Mouse (Mus musculus): ENCODE measurements around the gene Dok3. TPM values are rescaled to one million over a fixed set of nuclear protein-coding genes. Genes with fewer than 3 reads are reported as not detected.

Gene Dok3
- polyA plus RNA-seq, 1 experiment from 2014 or later: 3.6 TPM

GRCm38 (mm10) chr13:55487578-55488498, 41.3 kb downstream of the Dok3 start, which contains the start of gene Dbn1:
TSS of gene Dbn1 (minus strand) at chr13:55488111.
- peak within 1 kb of the TSS; percentile 100 for H3K9ac ChIP-seq (ENCODE audit: low read depth, low read length)
- H3K27me3 ChIP-seq (replicated peaks; ENCODE audit: control insufficient read depth, insufficient read depth, low read length): no peaks in the 10 kb centered on the region
- H3K4me3 ChIP-seq (ENCODE audit: low read length): peak within 1 kb of the TSS; percentile 99
- peaks cover 39% of the 10 kb centered on the region for H3K4me1 ChIP-seq (ENCODE audit: control insufficient read depth, insufficient read depth, low read depth, low read length)
- peak within 1 kb of the TSS; percentile 99 for H3K27ac ChIP-seq (ENCODE audit: low read depth, low read length)
- peak within 1 kb of the TSS; percentile 99 for H3K4me2 ChIP-seq (ENCODE audit: low read length)
- H3K36me3 ChIP-seq (ENCODE audit: control insufficient read depth, insufficient read depth, low read length): no peaks in the 10 kb centered on the region
- under 1% methylated on average over 32 of the region's 83 CpGs for WGBS
- no peaks in the 10 kb centered on the region for H3K9me3 ChIP-seq (ENCODE audit: control insufficient read depth, low read length)
- peak; percentile 77 for ATAC-seq

GRCm38 (mm10) chr13:55486916-55487577, 42.0 kb downstream of the Dok3 start:
- Histone ChIP-seq H3K27ac (ENCODE audit: low read depth, low read length) (peak overlapping the region; percentile 99), H3K4me3 (ENCODE audit: low read length) (peak overlapping the region; percentile 99), H3K36me3 (ENCODE audit: control insufficient read depth, insufficient read depth, low read length) (peaks cover 5% of the 10 kb centered on the region), H3K27me3 (replicated peaks; ENCODE audit: control insufficient read depth, insufficient read depth, low read length) (no peaks in the 10 kb centered on the region), H3K9me3 (ENCODE audit: control insufficient read depth, low read length) (no peaks in the 10 kb centered on the region), H3K4me1 (ENCODE audit: control insufficient read depth, insufficient read depth, low read depth, low read length) (peaks cover 46% of the 10 kb centered on the region), H3K4me2 (ENCODE audit: low read length) (peak overlapping the region; percentile 99), H3K9ac (ENCODE audit: low read depth, low read length) (peak overlapping the region; percentile 100)
- under 1% methylated on average over 28 of the region's 29 CpGs for WGBS
- ATAC-seq: peak; percentile 55

- Histone ChIP-seq H3K36me3 (ENCODE audit: control insufficient read depth, insufficient read depth, low read length) (peaks cover 13% of the 10 kb centered on the region), H3K4me3 (ENCODE audit: low read length) (peak overlapping the region; percentile 99), H3K9ac (ENCODE audit: low read depth, low read length) (peak overlapping the region; percentile 100), H3K9me3 (ENCODE audit: control insufficient read depth, low read length) (no peaks in the 10 kb centered on the region), H3K4me1 (ENCODE audit: control insufficient read depth, insufficient read depth, low read depth, low read length) (peaks cover 46% of the 10 kb centered on the region), H3K27ac (ENCODE audit: low read depth, low read length) (peak overlapping the region; percentile 99), H3K4me2 (ENCODE audit: low read length) (peak overlapping the region; percentile 99), H3K27me3 (replicated peaks; ENCODE audit: control insufficient read depth, insufficient read depth, low read length) (no peaks in the 10 kb centered on the region)
- no peak for ATAC-seq
- 15% methylated on average over 14 of the region's 14 CpGs for WGBS
Measured at GRCm38 (mm10) chr13:55486029-55486794, 42.9 kb downstream of the Dok3 start.

GRCm38 (mm10) chr13:55484520-55485088, 44.5 kb downstream of the Dok3 start:
- H3K4me1 ChIP-seq (ENCODE audit: control insufficient read depth, insufficient read depth, low read depth, low read length): peaks cover 46% of the 10 kb centered on the region
- no peaks in the 10 kb centered on the region for H3K27me3 ChIP-seq (replicated peaks; ENCODE audit: control insufficient read depth, insufficient read depth, low read length)

GRCm38 (mm10) chr13:55483593-55483992, 45.5 kb downstream of the Dok3 start:
- H3K27me3 ChIP-seq (replicated peaks; ENCODE audit: control insufficient read depth, insufficient read depth, low read length): no peaks in the 10 kb centered on the region
- peak overlapping the region; percentile 100 for H3K9ac ChIP-seq (ENCODE audit: low read depth, low read length)
- H3K4me2 ChIP-seq (ENCODE audit: low read length): peak overlapping the region; percentile 99
- ATAC-seq: peak; percentile 83
- peak overlapping the region; percentile 99 for H3K4me3 ChIP-seq (ENCODE audit: low read length)
- H3K27ac ChIP-seq (ENCODE audit: low read depth, low read length): peak overlapping the region; percentile 99
- H3K9me3 ChIP-seq (ENCODE audit: control insufficient read depth, low read length): no peaks in the 10 kb centered on the region
- H3K4me1 ChIP-seq (ENCODE audit: control insufficient read depth, insufficient read depth, low read depth, low read length): peaks cover 46% of the 10 kb centered on the region
- 6% methylated on average over 15 of the region's 15 CpGs for WGBS
- peaks cover 37% of the 10 kb centered on the region for H3K36me3 ChIP-seq (ENCODE audit: control insufficient read depth, insufficient read depth, low read length)

More at GRCm38 (mm10) chr13:55484520-55485088, 44.5 kb downstream of the Dok3 start:
- 6% methylated on average over 7 of the region's 7 CpGs for WGBS
- H3K9me3 ChIP-seq (ENCODE audit: control insufficient read depth, low read length): no peaks in the 10 kb centered on the region
- peak overlapping the region; percentile 99 for H3K27ac ChIP-seq (ENCODE audit: low read depth, low read length)
- H3K4me3 ChIP-seq (ENCODE audit: low read length): peak overlapping the region; percentile 99
- no peak for ATAC-seq
- peaks cover 29% of the 10 kb centered on the region for H3K36me3 ChIP-seq (ENCODE audit: control insufficient read depth, insufficient read depth, low read length)
- peak overlapping the region; percentile 99 for H3K4me2 ChIP-seq (ENCODE audit: low read length)
- peak overlapping the region; percentile 100 for H3K9ac ChIP-seq (ENCODE audit: low read depth, low read length)

- no peaks in the 10 kb centered on the region for H3K27me3 ChIP-seq (replicated peaks; ENCODE audit: control insufficient read depth, insufficient read depth, low read length)
- peak overlapping the region; percentile 99 for H3K27ac ChIP-seq (ENCODE audit: low read depth, low read length)
- H3K9me3 ChIP-seq (ENCODE audit: control insufficient read depth, low read length): no peaks in the 10 kb centered on the region
- peak overlapping the region; percentile 20 for H3K9ac ChIP-seq (ENCODE audit: low read depth, low read length)
- H3K4me2 ChIP-seq (ENCODE audit: low read length): peak overlapping the region; percentile 99
- H3K4me3 ChIP-seq (ENCODE audit: low read length): peak overlapping the region; percentile 99
- ATAC-seq: no peak
- H3K36me3 ChIP-seq (ENCODE audit: control insufficient read depth, insufficient read depth, low read length): peaks cover 37% of the 10 kb centered on the region
- H3K4me1 ChIP-seq (ENCODE audit: control insufficient read depth, insufficient read depth, low read depth, low read length): peaks cover 44% of the 10 kb centered on the region
- 28% methylated on average over 9 of the region's 9 CpGs for WGBS
Measured at GRCm38 (mm10) chr13:55483071-55483470, 46.0 kb downstream of the Dok3 start.

GRCm38 (mm10) chr13:55482542-55482941, 46.6 kb downstream of the Dok3 start:
- Histone ChIP-seq H3K4me3 (ENCODE audit: low read length) (no peak overlapping the region), H3K27me3 (replicated peaks; ENCODE audit: control insufficient read depth, insufficient read depth, low read length) (no peaks in the 10 kb centered on the region), H3K27ac (ENCODE audit: low read depth, low read length) (peak overlapping the region; percentile 99), H3K36me3 (ENCODE audit: control insufficient read depth, insufficient read depth, low read length) (peaks cover 42% of the 10 kb centered on the region), H3K9me3 (ENCODE audit: control insufficient read depth, low read length) (no peaks in the 10 kb centered on the region), H3K9ac (ENCODE audit: low read depth, low read length) (0 out of 2 replicates have a peak overlapping the region, but pooled peaks have one; percentile 10), H3K4me1 (ENCODE audit: control insufficient read depth, insufficient read depth, low read depth, low read length) (peaks cover 44% of the 10 kb centered on the region), H3K4me2 (ENCODE audit: low read length) (peak overlapping the region; percentile 99)
- WGBS: 62% methylated on average over 7 of the region's 7 CpGs
- ATAC-seq: no peak

GRCm38 (mm10) chr13:55479929-55480328, 49.2 kb downstream of the Dok3 start:
- no peak overlapping the region for H3K4me3 ChIP-seq (ENCODE audit: low read length)
- ATAC-seq: no peak
- H3K9me3 ChIP-seq (ENCODE audit: control insufficient read depth, low read length): no peaks in the 10 kb centered on the region
- H3K9ac ChIP-seq (ENCODE audit: low read depth, low read length): no peak overlapping the region
- H3K27ac ChIP-seq (ENCODE audit: low read depth, low read length): no peak overlapping the region
- peaks cover 36% of the 10 kb centered on the region for H3K4me1 ChIP-seq (ENCODE audit: control insufficient read depth, insufficient read depth, low read depth, low read length)
- no peak overlapping the region for H3K4me2 ChIP-seq (ENCODE audit: low read length)
- no peaks in the 10 kb centered on the region for H3K27me3 ChIP-seq (replicated peaks; ENCODE audit: control insufficient read depth, insufficient read depth, low read length)
- H3K36me3 ChIP-seq (ENCODE audit: control insufficient read depth, insufficient read depth, low read length): peaks cover 66% of the 10 kb centered on the region

Measured in hindbrain, embryonic 16.5 days (tissue).